Mouse (Mus musculus) neutrophil, adult 83 days (primary cell): ENCODE data around the gene Plekhh1. TPM values are rescaled to one million over a fixed set of nuclear protein-coding genes. Genes with fewer than 3 reads are reported as not detected.

Experiments used
- total RNA-seq, 2 experiments: library from RNA; stranded (reverse); gene quantifications; one replicate each; pipeline ENCODE4 v1.2.4; 2023

The Plekhh1 gene
- under 1 TPM; 0.20 to 0.22 TPM for total RNA-seq

DNA sequence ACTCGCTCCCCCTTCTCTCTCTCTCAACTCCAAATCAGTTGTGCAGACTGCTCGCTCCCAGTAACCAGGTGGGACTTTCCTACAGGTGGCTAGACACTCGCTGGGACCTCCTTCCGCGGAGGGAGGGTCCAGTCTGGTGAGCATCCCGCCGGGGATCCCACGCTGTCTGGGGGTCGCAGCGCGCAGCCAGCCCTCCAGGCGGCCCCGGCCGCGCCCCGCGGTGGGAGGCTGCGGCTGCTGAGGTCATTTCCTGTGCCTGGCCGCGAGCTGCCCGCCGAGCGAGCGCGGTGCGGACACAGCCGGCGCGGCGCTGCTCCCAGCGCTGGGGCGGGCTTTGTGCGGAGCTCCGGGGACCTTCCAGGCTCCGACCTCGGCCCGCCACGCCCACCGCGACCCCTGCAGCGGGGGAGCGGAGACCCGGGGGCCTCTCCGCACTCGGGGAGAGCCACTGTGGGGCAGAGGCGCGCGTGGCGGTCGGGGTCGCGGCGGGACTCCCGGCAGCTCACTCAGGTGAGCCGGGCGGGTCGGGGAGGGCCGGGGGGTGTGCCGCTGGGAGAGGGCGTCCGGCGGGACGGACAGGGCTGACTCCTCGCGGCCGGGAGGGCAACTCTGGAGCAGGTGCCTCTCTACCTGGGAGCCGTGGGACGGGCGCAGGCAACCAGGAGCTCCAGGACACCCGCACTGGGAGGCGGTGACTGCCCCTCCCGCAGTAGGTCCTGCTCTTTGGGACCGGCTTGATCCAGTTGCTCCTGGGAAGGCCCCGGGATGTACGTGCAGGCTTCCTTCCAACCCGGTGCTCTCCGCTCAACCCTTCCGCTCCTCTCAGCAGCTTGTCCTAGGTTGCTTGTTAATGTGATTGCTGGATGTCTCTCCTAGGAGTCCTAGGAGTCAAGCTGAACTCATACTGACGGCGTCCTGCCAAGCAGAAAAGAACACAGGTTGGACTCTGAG is at the start of gene Plekhh1:
Gene Plekhh1, plus strand, starts transcription at position 253 of the 951 bp plus-strand sequence.

DNA sequence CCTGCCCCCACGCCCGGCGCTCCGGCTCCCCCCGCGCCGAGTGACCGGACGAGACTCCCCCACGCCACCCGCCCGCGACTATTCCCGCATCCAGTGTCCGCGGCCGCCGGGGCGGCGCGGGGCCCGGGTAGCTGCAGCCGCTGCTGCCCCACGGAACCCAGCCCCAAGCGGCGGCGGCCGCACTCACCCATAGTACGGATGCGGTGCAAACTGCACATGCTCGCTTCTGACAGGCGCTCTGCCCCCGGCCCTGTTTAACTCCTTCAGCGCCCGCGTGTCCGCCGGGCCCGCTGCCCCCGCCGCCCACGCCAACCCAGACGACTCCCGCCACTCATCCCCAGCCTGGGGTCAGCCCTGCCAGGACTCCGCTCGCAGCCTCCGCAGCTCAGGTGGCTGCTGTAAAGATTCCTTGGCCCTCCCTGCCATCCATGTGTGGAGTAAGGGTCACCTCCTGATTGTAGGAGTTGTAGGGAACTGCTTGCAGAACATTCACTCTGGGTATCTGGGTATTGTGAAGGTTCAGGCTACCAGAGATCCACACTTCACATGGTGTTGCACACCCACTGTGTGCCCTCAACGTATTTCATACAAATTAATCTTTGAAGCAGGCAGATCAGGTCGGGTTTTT is 21.7 kb upstream of the Plekhh1 start, which contains the start of gene Tmem229b:
Gene Tmem229b, minus strand, starts transcription at position 502 of the 628 bp plus-strand sequence.

DNA sequence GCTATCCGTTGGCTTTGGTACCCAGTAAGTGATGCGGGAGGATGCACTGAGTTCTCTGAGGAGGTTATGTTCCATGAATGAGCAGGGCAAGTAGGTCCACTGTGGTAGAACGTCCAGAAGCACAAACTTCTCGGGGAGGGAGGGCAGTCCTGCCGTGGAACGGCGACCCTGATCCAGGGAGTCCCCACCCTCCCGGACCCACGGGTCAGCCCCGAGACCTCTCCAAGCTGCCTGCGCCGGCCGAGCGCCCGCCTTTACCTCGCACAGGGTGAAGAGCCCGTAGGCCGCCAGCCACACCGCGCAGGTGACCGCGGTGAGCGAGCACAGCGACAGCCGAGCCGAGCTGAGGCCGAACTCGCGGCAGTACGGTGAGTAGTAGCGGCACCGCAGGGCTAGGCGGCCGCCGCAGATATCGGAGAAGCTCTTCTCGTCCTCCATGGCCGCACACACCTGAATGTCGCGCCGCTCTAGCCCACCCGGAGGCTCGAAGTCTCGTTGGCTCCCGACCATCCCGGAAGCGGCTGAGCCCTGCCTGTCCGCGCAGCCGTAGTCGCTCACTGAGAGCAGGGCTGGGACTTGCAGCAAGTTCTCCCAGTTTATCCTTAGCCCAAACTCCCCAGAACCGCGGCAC is 60.3 kb downstream of the Plekhh1 start, which contains the start of gene Pigh:
Gene Pigh, minus strand, starts transcription at position 470 of the 631 bp plus-strand sequence.

DNA sequence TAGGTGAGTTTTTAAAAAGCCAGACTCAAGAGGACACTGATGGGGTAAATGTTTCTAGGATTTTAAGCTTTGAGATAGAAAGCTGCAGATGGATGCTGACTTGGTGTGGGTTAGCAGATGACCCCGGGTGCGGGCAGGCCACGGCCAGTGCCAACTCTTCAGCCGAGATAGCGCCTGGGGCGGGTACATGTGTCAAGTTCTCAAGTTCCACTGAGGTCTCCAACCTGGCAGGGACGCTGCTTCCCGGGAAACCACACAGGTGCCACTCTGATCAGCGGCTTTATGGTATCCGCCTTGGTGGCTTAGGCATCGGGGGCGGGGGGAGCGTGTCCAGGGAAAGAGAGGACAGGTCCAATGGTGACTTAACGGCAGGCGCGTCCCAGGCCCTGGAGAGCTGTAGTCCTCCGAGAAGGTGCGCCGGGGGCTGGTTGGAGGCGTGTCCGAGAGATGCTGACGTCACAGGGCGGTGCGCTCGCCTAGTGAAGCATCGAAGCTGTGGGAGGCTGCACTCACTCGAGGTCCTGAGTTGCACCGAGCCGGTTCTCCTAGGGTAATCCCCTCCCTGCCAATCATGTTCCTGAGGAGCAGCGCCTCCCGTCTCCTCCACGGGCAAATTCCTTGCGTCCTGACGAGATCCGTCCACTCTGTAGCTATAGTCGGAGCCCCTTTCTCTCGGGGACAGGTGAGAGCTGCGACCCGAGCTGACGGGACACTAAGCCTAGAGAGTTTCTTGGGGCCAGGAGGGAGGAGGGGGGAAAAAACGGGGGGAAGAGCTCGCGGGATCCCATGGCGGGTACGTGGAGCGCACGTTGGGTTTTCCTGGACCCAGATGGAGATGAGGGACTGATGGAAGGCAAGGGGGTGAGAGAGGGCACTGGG is 101.6 kb downstream of the Plekhh1 start, which contains the start of gene Arg2:
Gene Arg2, plus strand, starts transcription at position 479 of the 879 bp plus-strand sequence.

Other genes with a start within 250 kb of the Plekhh1 start
- 10 to 100 TPM; 65.5 to 77.3 TPM for gene Atp6v1d, start 167.5 kb upstream of the Plekhh1 start, total RNA-seq
- 10 to 100 TPM; 26.7 to 46.5 TPM for gene Eif2s1, start 167.3 kb upstream of the Plekhh1 start, total RNA-seq
- under 1 TPM; 0.33 to 0.35 TPM for gene Plek2, start 122.2 kb upstream of the Plekhh1 start, total RNA-seq
- gene Tmem229b, start 21.5 kb upstream of the Plekhh1 start, total RNA-seq, result 10 to 100 TPM; 27.7 to 34.8 TPM
- gene Pigh, start 60.5 kb downstream of the Plekhh1 start, total RNA-seq, result 1 to 10 TPM; 4.1 to 4.2 TPM
- 10 to 100 TPM; 25.3 to 39.3 TPM for gene Arg2, start 101.6 kb downstream of the Plekhh1 start, total RNA-seq
- 10 to 100 TPM; 47.7 to 53.2 TPM for gene Vti1b, start 143.5 kb downstream of the Plekhh1 start, total RNA-seq
- gene Rdh11, start 163.1 kb downstream of the Plekhh1 start, total RNA-seq, result 10 to 100 TPM; 17.3 to 18.6 TPM
- 10 to 100 TPM; 34.8 to 44.3 TPM for gene Rdh12, start 179.8 kb downstream of the Plekhh1 start, total RNA-seq